Mouse (Mus musculus): ENCODE measurements around the gene Foxl2. TPM values are rescaled to one million over a fixed set of nuclear protein-coding genes. Genes with fewer than 3 reads are reported as not detected.

Foxl2 gene
- polyA plus RNA-seq, 1 experiment = not detected

GRCm38 (mm10) chr9:98935190-98935909 is 19.7 kb upstream of the Foxl2 start:
- H3K4me3 ChIP-seq (ENCODE audit: low read depth, low read length) = no peak overlapping the region
- WGBS = 33% methylated on average over 16 of the region's 16 CpGs
- no peak overlapping the region for H3K27ac ChIP-seq (ENCODE audit: insufficient read depth, low read depth, low read length)
- no peaks in the 10 kb centered on the region for H3K27me3 ChIP-seq (ENCODE audit: control insufficient read depth, insufficient read depth, low read length)
- no peaks in the 10 kb centered on the region for H3K36me3 ChIP-seq (ENCODE audit: control insufficient read depth, insufficient read depth, low read length)
- no peak for TF ChIP-seq CTCF (IDR thresholded peaks at IDR 0.05; ENCODE audit: extremely low read depth, insufficient read length, insufficient replicate concordance, low read depth, low read length)
- no peak for TF ChIP-seq POLR2A (IDR thresholded peaks at IDR 0.05; ENCODE audit: low read depth, low read length)
- no peaks in the 10 kb centered on the region for H3K4me1 ChIP-seq (ENCODE audit: control insufficient read depth, insufficient read depth, insufficient read length, low read length)

- Histone ChIP-seq H3K27ac (ENCODE audit: insufficient read depth, low read depth, low read length) (no peak overlapping the region), H3K27me3 (ENCODE audit: control insufficient read depth, insufficient read depth, low read length) (no peaks in the 10 kb centered on the region), H3K4me1 (ENCODE audit: control insufficient read depth, insufficient read depth, insufficient read length, low read length) (no peaks in the 10 kb centered on the region), H3K4me3 (ENCODE audit: low read depth, low read length) (no peak overlapping the region), H3K36me3 (ENCODE audit: control insufficient read depth, insufficient read depth, low read length) (no peaks in the 10 kb centered on the region)
- WGBS = 19% methylated on average over 2 of the region's 2 CpGs
- TF ChIP-seq CTCF (IDR thresholded peaks at IDR 0.05; ENCODE audit: extremely low read depth, insufficient read length, insufficient replicate concordance, low read depth, low read length) (peak; percentile 33; the same call in 1 of the 2 replicates), POLR2A (IDR thresholded peaks at IDR 0.05; ENCODE audit: low read depth, low read length) (no peak)
Measured at GRCm38 (mm10) chr9:98939290-98939689, 15.8 kb upstream of the Foxl2 start.

GRCm38 (mm10) chr9:98952171-98953050 is 2.7 kb upstream of the Foxl2 start:
- peaks cover 22% of the 10 kb centered on the region for H3K4me1 ChIP-seq (ENCODE audit: control insufficient read depth, insufficient read depth, insufficient read length, low read length)
- no peak overlapping the region for H3K27ac ChIP-seq (ENCODE audit: insufficient read depth, low read depth, low read length)
- WGBS = 2% methylated on average over 40 of the region's 40 CpGs
- TF ChIP-seq POLR2A (IDR thresholded peaks at IDR 0.05; ENCODE audit: low read depth, low read length) (no peak), CTCF (IDR thresholded peaks at IDR 0.05; ENCODE audit: extremely low read depth, insufficient read length, insufficient replicate concordance, low read depth, low read length) (no peak)
- peaks cover 65% of the 10 kb centered on the region for H3K27me3 ChIP-seq (ENCODE audit: control insufficient read depth, insufficient read depth, low read length)
- no peak overlapping the region for H3K4me3 ChIP-seq (ENCODE audit: low read depth, low read length)
- no peaks in the 10 kb centered on the region for H3K36me3 ChIP-seq (ENCODE audit: control insufficient read depth, insufficient read depth, low read length)

GRCm38 (mm10) chr9:98953291-98953690 is 1.8 kb upstream of the Foxl2 start:
- H3K36me3 ChIP-seq (ENCODE audit: control insufficient read depth, insufficient read depth, low read length) = no peaks in the 10 kb centered on the region
- peaks cover 22% of the 10 kb centered on the region for H3K4me1 ChIP-seq (ENCODE audit: control insufficient read depth, insufficient read depth, insufficient read length, low read length)
- peaks cover 73% of the 10 kb centered on the region for H3K27me3 ChIP-seq (ENCODE audit: control insufficient read depth, insufficient read depth, low read length)
- TF ChIP-seq CTCF (IDR thresholded peaks at IDR 0.05; ENCODE audit: extremely low read depth, insufficient read length, insufficient replicate concordance, low read depth, low read length) = no peak
- no peak for TF ChIP-seq POLR2A (IDR thresholded peaks at IDR 0.05; ENCODE audit: low read depth, low read length)
- no peak overlapping the region for H3K4me3 ChIP-seq (ENCODE audit: low read depth, low read length)
- 8% methylated on average over 4 of the region's 4 CpGs for WGBS
- no peak overlapping the region for H3K27ac ChIP-seq (ENCODE audit: insufficient read depth, low read depth, low read length)

GRCm38 (mm10) chr9:98953830-98954229 is 1.3 kb upstream of the Foxl2 start:
- H3K27me3 ChIP-seq (ENCODE audit: control insufficient read depth, insufficient read depth, low read length) = peaks cover 78% of the 10 kb centered on the region
- H3K4me1 ChIP-seq (ENCODE audit: control insufficient read depth, insufficient read depth, insufficient read length, low read length) = peaks cover 22% of the 10 kb centered on the region
- H3K4me3 ChIP-seq (ENCODE audit: low read depth, low read length) = no peak overlapping the region
- TF ChIP-seq CTCF (IDR thresholded peaks at IDR 0.05; ENCODE audit: extremely low read depth, insufficient read length, insufficient replicate concordance, low read depth, low read length) (no peak), POLR2A (IDR thresholded peaks at IDR 0.05; ENCODE audit: low read depth, low read length) (no peak)
- 11% methylated on average over 9 of the region's 9 CpGs for WGBS
- H3K36me3 ChIP-seq (ENCODE audit: control insufficient read depth, insufficient read depth, low read length) = no peaks in the 10 kb centered on the region
- H3K27ac ChIP-seq (ENCODE audit: insufficient read depth, low read depth, low read length) = no peak overlapping the region

- H3K4me3 ChIP-seq (ENCODE audit: low read depth, low read length) = peak overlapping the region; percentile 49; the same call in 1 of the 2 replicates
- 3% methylated on average over 33 of the region's 33 CpGs for WGBS
Measured at GRCm38 (mm10) chr9:98954391-98955102, 541 bp upstream of the Foxl2 start.

More at GRCm38 (mm10) chr9:98954391-98955102, 541 bp upstream of the Foxl2 start:
- TF ChIP-seq CTCF (IDR thresholded peaks at IDR 0.05; ENCODE audit: extremely low read depth, insufficient read length, insufficient replicate concordance, low read depth, low read length) = no peak
- no peak for TF ChIP-seq POLR2A (IDR thresholded peaks at IDR 0.05; ENCODE audit: low read depth, low read length)
- Histone ChIP-seq H3K27ac (ENCODE audit: insufficient read depth, low read depth, low read length) (no peak overlapping the region), H3K4me1 (ENCODE audit: control insufficient read depth, insufficient read depth, insufficient read length, low read length) (peaks cover 22% of the 10 kb centered on the region), H3K36me3 (ENCODE audit: control insufficient read depth, insufficient read depth, low read length) (no peaks in the 10 kb centered on the region), H3K27me3 (ENCODE audit: control insufficient read depth, insufficient read depth, low read length) (peaks cover 85% of the 10 kb centered on the region)
